Mouse (Mus musculus): ENCODE data around the gene 1190002N15Rik. TPM values are rescaled to one million over a fixed set of nuclear protein-coding genes. Genes with fewer than 3 reads are reported as not detected.

Gene 1190002N15Rik
- 8.7 and 9.5 TPM in 2 replicates for polyA plus RNA-seq (2015; fragmentation: Nextera tagmentation; extraction: Ambion mirVana)

DNA sequence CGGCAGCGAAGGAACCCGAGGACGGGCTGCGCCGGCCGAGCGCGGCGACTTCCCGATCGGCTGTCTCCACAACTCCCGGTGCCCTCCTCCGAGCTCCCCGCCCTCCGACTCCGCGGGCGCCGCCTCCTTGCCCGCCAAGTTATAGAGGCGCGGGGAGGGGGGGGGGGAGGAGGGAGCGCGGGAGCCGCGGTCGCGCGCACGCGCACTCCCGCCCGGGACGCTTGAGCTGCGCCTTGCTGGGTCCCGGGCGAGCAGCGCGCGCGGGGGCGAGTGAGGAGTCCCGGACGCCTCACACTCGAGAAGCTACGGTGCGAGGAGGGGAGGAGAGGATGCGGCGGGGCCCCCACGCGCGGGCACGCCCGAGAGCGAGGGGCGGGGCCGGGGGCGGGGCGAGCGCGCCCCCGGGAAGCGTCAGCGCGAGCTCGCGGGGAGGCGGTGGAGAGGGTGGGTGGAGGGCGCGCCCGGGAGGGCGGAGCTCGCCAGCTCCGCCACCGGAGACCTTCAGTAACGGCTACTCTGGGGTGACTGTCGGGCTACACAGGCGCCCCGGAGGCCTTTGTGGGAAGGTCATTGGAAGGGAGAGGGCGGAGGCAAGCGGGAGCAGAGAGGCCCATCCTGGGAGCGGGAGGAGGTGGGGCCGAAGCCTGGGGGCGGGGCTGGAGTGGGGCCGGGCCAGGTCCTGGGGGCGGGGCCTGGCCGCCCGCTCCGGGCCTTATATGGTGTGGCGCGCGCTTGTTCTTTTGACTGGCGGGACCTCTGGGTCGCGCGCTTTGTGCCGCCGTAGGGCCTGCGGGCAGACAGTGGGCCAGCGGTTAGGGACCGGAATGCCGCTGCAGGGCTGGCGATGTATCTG, at the start of gene 1190002N15Rik:
1190002N15Rik (minus strand) TSS at position 112 of the 853 bp plus-strand sequence.
- Histone ChIP-seq H3K4me2 (ENCODE audit: low read depth, low read length) (peak within 1 kb of the TSS; percentile 89), H3K36me3 (ENCODE audit: control insufficient read depth, insufficient read depth) (no peaks in the 10 kb centered on the region), H3K4me1 (ENCODE audit: control insufficient read depth, insufficient read depth, low read length) (peaks cover 19% of the 10 kb centered on the region), H3K9ac (ENCODE audit: low read length) (peak within 1 kb of the TSS; percentile 95), H3K9me3 (replicated peaks; ENCODE audit: control insufficient read depth, low read length) (no peaks in the 10 kb centered on the region), H3K27me3 (ENCODE audit: control insufficient read depth, insufficient read depth, low read length) (no peaks in the 10 kb centered on the region), H3K27ac (ENCODE audit: low read length) (peak within 1 kb of the TSS; percentile 94), H3K4me3 (ENCODE audit: low read length) (peak within 1 kb of the TSS; percentile 72)
- ATAC-seq (replicated peaks; ENCODE audit: extremely low read depth, insufficient read depth, low FRiP score) = peak; percentile 85
- WGBS = under 1% methylated on average over 51 of the region's 104 CpGs

DNA sequence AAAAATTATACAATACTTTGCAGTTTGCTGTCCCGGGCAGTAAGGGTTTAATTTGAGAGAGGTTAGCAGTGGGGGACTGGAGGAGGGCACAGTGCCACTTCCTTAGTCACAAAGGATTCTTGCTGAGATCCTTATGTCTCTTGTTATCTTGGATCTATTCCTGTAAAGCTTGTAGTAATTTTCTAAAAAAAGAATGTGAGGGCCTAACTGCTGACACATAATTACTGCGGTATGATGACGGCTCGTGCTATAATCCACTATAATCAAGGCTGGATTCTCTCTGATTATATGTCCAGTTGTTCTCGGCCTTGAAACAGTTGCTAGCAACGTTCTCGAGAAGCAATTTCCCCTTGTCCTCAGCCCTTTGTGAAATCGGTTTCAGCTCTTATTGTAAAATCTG, 44.4 kb upstream of the 1190002N15Rik start:
- 38% methylated on average over 8 of the region's 8 CpGs for WGBS
- Histone ChIP-seq H3K27ac (ENCODE audit: low read length) (peak overlapping the region; percentile 17), H3K4me3 (ENCODE audit: low read length) (no peak overlapping the region), H3K4me2 (ENCODE audit: low read depth, low read length) (peak overlapping the region; percentile 20; the same call in 1 of the 2 replicates), H3K4me1 (ENCODE audit: control insufficient read depth, insufficient read depth, low read length) (peaks cover 8% of the 10 kb centered on the region), H3K27me3 (ENCODE audit: control insufficient read depth, insufficient read depth, low read length) (no peaks in the 10 kb centered on the region), H3K9ac (ENCODE audit: low read length) (0 out of 2 replicates have a peak overlapping the region, but pooled peaks have one; percentile 18), H3K9me3 (replicated peaks; ENCODE audit: control insufficient read depth, low read length) (no peaks in the 10 kb centered on the region), H3K36me3 (ENCODE audit: control insufficient read depth, insufficient read depth) (no peaks in the 10 kb centered on the region)
- peak; percentile 58 for ATAC-seq (replicated peaks; ENCODE audit: extremely low read depth, insufficient read depth, low FRiP score)

DNA sequence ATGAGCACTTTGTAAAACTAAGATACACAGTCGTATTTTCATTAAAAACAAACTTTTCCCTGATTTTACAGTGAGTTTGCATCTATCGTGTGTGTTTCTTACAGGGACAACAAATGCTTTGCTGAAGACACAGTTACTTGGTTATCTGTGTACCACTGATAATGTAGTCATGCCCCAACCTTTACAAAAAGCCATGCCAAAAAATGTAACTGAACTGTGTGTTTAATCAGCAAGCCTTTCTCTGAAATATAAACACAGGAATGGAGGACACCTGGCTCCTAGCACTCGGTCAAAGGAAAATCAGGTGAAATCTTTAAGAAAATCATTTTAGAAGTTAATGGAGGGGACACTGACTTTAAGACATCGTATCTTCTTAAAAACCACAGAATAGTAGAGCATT, 43.8 kb upstream of the 1190002N15Rik start:
- no peak overlapping the region for H3K4me2 ChIP-seq (ENCODE audit: low read depth, low read length)
- no peak for ATAC-seq (replicated peaks; ENCODE audit: extremely low read depth, insufficient read depth, low FRiP score)
- WGBS = 81% methylated on average over 4 of the region's 4 CpGs

DNA sequence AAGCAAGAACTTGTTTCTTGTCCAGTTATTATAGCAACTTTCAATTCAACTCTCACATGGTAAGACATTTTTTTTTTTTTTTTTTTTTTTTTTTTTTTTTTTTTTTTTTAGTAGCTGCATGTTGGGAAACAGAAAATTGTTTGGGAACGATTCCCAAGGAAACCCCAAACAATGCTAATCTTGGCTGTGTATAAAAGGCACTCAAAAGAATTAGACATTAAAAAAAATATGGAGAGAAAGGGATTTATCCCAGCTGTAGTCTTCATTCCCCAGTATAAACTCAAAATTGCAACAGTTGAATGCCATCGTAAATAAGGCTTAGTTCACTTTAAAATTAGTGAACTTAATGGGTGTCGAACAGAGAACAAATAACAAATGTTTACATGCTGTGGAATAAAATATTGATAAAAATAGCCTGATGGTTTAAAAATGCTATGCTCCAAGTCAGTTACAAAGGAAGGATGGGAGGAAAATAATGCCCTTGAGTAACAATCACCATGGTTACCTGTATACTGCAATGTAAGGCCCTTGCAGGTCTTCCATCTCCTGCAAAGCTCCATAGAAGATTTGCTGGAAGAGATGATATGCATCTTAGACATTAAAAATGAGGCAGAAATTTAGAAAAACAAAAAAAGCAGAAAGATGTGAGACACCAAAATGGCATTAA, 42.3 kb upstream of the 1190002N15Rik start:
- no peak overlapping the region for H3K9ac ChIP-seq (ENCODE audit: low read length)
- no peaks in the 10 kb centered on the region for H3K27me3 ChIP-seq (ENCODE audit: control insufficient read depth, insufficient read depth, low read length)
- peaks cover 8% of the 10 kb centered on the region; the same call in 1 of the 2 replicates for H3K4me1 ChIP-seq (ENCODE audit: control insufficient read depth, insufficient read depth, low read length)
- H3K27ac ChIP-seq (ENCODE audit: low read length) = no peak overlapping the region
- H3K9me3 ChIP-seq (replicated peaks; ENCODE audit: control insufficient read depth, low read length) = no peaks in the 10 kb centered on the region
- no peak overlapping the region for H3K4me2 ChIP-seq (ENCODE audit: low read depth, low read length)
- WGBS = 85% methylated on average over 3 of the region's 3 CpGs
- no peak overlapping the region for H3K4me3 ChIP-seq (ENCODE audit: low read length)
- no peaks in the 10 kb centered on the region for H3K36me3 ChIP-seq (ENCODE audit: control insufficient read depth, insufficient read depth)
- no peak for ATAC-seq (replicated peaks; ENCODE audit: extremely low read depth, insufficient read depth, low FRiP score)

More for the DNA sequence above, 43.8 kb upstream of the 1190002N15Rik start:
- H3K4me1 ChIP-seq (ENCODE audit: control insufficient read depth, insufficient read depth, low read length) = peaks cover 8% of the 10 kb centered on the region
- H3K36me3 ChIP-seq (ENCODE audit: control insufficient read depth, insufficient read depth) = no peaks in the 10 kb centered on the region
- H3K27me3 ChIP-seq (ENCODE audit: control insufficient read depth, insufficient read depth, low read length) = no peaks in the 10 kb centered on the region
- H3K9ac ChIP-seq (ENCODE audit: low read length) = no peak overlapping the region
- H3K4me3 ChIP-seq (ENCODE audit: low read length) = no peak overlapping the region
- no peaks in the 10 kb centered on the region for H3K9me3 ChIP-seq (replicated peaks; ENCODE audit: control insufficient read depth, low read length)
- no peak overlapping the region for H3K27ac ChIP-seq (ENCODE audit: low read length)

DNA sequence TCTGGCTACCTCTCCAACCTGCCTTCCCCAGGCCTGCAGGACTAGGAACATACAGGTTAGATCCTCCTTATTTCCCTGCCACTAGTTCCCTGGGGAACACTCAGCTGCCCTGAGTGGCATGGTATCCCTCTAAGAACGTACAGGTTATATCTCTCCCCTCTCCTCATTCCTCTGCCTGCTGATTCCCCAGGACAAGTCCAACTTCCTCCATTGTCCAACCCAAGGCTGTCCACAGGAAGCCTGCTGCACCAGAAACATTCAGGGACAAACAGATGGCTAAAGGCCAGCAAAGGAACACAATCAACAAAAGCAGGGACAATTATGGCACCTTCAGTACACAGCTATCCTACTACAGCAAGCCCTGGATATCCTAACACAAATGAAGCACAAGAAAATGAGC, 33.9 kb upstream of the 1190002N15Rik start:
- no peaks in the 10 kb centered on the region for H3K4me1 ChIP-seq (ENCODE audit: control insufficient read depth, insufficient read depth, low read length)
- H3K4me3 ChIP-seq (ENCODE audit: low read length) = no peak overlapping the region
- H3K4me2 ChIP-seq (ENCODE audit: low read depth, low read length) = no peak overlapping the region
- WGBS = 38% methylated on average over 1 of the region's 1 CpGs
- no peak for ATAC-seq (replicated peaks; ENCODE audit: extremely low read depth, insufficient read depth, low FRiP score)
- no peaks in the 10 kb centered on the region for H3K9me3 ChIP-seq (replicated peaks; ENCODE audit: control insufficient read depth, low read length)
- no peaks in the 10 kb centered on the region for H3K36me3 ChIP-seq (ENCODE audit: control insufficient read depth, insufficient read depth)
- no peaks in the 10 kb centered on the region for H3K27me3 ChIP-seq (ENCODE audit: control insufficient read depth, insufficient read depth, low read length)
- H3K27ac ChIP-seq (ENCODE audit: low read length) = no peak overlapping the region
- H3K9ac ChIP-seq (ENCODE audit: low read length) = no peak overlapping the region

DNA sequence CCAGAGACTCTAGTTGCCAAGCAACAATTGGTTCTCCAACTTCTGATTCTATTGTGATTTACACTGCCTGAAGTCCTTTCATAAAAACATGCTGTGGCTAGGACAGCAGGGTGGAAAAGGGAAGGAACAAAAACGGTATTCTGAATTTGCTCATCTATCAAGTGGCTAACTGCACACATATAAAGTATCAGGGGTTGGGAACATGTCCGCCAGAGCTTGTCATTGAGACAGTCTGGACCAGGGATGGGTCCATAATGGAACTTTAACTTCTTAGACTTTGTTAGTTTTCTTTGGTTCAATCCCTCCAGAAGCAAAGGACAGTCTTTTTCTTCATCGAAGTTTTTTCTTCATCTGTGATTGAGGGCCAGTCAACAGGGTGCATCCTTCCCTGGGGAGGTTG, 30.5 kb upstream of the 1190002N15Rik start:
- WGBS = 77% methylated on average over 3 of the region's 3 CpGs
- H3K9ac ChIP-seq (ENCODE audit: low read length) = no peak overlapping the region
- no peaks in the 10 kb centered on the region for H3K36me3 ChIP-seq (ENCODE audit: control insufficient read depth, insufficient read depth)
- no peak overlapping the region for H3K4me3 ChIP-seq (ENCODE audit: low read length)
- no peak overlapping the region for H3K4me2 ChIP-seq (ENCODE audit: low read depth, low read length)
- no peaks in the 10 kb centered on the region for H3K4me1 ChIP-seq (ENCODE audit: control insufficient read depth, insufficient read depth, low read length)
- H3K27ac ChIP-seq (ENCODE audit: low read length) = no peak overlapping the region
- H3K9me3 ChIP-seq (replicated peaks; ENCODE audit: control insufficient read depth, low read length) = no peaks in the 10 kb centered on the region
- no peaks in the 10 kb centered on the region for H3K27me3 ChIP-seq (ENCODE audit: control insufficient read depth, insufficient read depth, low read length)
- ATAC-seq (replicated peaks; ENCODE audit: extremely low read depth, insufficient read depth, low FRiP score) = no peak

DNA sequence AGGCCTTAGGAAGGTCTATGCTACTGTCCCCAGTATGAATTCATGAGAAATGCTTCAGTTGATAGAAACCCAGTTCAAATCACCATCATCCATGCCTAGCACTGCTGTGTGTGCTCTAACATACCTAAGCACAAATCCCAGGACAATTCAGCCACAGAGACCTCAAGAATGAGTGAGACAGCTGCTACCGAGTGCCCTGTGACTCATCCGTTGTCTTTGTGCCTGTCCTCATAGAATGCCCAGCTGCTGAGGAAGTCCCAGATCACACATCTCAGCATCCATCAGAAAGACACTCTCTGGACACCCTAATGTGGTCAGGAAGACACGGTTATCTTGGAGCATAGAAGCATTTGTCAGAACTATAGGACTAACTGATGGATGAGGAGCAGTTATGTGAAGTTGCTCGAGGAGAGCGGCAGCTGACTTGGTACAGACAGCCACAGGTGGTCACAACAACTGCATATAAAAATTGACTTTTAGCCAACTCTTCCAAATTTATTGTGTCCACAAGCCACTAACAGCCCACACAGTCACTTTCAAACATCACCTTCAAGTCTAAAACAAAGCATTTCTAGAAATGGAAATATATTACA, 29.9 kb upstream of the 1190002N15Rik start:
- Histone ChIP-seq H3K4me2 (ENCODE audit: low read depth, low read length) (no peak overlapping the region), H3K9ac (ENCODE audit: low read length) (no peak overlapping the region), H3K9me3 (replicated peaks; ENCODE audit: control insufficient read depth, low read length) (no peaks in the 10 kb centered on the region), H3K36me3 (ENCODE audit: control insufficient read depth, insufficient read depth) (no peaks in the 10 kb centered on the region), H3K27ac (ENCODE audit: low read length) (no peak overlapping the region), H3K27me3 (ENCODE audit: control insufficient read depth, insufficient read depth, low read length) (no peaks in the 10 kb centered on the region), H3K4me1 (ENCODE audit: control insufficient read depth, insufficient read depth, low read length) (no peaks in the 10 kb centered on the region), H3K4me3 (ENCODE audit: low read length) (no peak overlapping the region)
- WGBS = 71% methylated on average over 5 of the region's 5 CpGs
- no peak for ATAC-seq (replicated peaks; ENCODE audit: extremely low read depth, insufficient read depth, low FRiP score)

DNA sequence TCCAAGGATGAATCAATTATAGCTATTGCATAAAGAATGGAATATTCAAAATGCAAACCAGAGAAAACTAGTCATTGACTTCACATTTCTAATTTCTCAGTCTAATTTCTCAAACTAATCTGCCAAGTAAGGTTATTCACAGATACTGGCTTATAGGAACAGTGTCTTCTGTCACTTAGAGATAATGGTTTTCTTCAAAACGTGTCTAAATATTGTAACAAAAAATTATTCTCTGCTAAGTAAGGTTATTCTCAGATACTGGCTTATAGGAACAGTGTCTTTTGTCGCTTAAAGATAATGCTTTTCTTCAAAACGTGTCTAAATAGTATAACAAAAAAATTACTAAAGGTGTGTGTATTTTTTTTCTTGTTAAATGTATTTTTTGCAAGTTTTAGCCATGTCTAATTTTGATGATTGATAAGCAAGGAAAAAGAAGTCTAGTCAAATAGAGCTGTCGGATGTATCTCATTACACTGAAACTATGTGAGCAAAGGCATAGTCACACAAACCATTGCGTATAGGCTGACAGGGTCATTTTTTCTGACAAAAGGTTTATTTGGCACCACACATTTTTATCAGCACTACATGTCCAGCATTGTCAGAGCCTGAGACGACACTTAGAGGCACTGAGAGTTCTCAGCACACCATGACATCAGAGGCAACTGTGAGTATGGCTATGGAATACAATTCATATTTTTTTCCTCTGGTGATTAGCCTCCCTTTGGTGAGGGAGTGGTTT, 19.1 kb upstream of the 1190002N15Rik start:
- 71% methylated on average over 6 of the region's 6 CpGs for whole genome bisulfite sequencing
- ATAC-seq (replicated peaks; ENCODE audit: extremely low read depth, insufficient read depth, low FRiP score) = no peak

More for the DNA sequence above, 19.1 kb upstream of the 1190002N15Rik start:
- Histone ChIP-seq H3K4me3 (ENCODE audit: low read length) (no peak overlapping the region), H3K27ac (ENCODE audit: low read length) (no peak overlapping the region), H3K4me1 (ENCODE audit: control insufficient read depth, insufficient read depth, low read length) (peaks cover 4% of the 10 kb centered on the region; the same call in 1 of the 2 replicates), H3K9me3 (replicated peaks; ENCODE audit: control insufficient read depth, low read length) (no peaks in the 10 kb centered on the region), H3K27me3 (ENCODE audit: control insufficient read depth, insufficient read depth, low read length) (no peaks in the 10 kb centered on the region), H3K9ac (ENCODE audit: low read length) (no peak overlapping the region), H3K4me2 (ENCODE audit: low read depth, low read length) (no peak overlapping the region), H3K36me3 (ENCODE audit: control insufficient read depth, insufficient read depth) (no peaks in the 10 kb centered on the region)
